Mouse (Mus musculus): ENCODE results near the gene Nt5c2. TPM values are rescaled to one million over a fixed set of nuclear protein-coding genes. Genes with fewer than 3 reads are reported as not detected.

Nt5c2 gene
- polyA plus RNA-seq, 1 experiment from 2014 or later, result 106 TPM

GRCm38 (mm10) chr19:46843030-46843429, 171.9 kb downstream of the Nt5c2 start:
- 45% methylated on average over 2 of the region's 2 CpGs for WGBS
- H3K9me3 ChIP-seq (ENCODE audit: control insufficient read depth, low read depth, low read length), result no peaks in the 10 kb centered on the region
- H3K4me2 ChIP-seq (replicated peaks; ENCODE audit: low read depth, low read length), result no peak overlapping the region
- H3K27ac ChIP-seq (ENCODE audit: low read length), result no peak overlapping the region
- no peak for ATAC-seq (ENCODE audit: insufficient number of reproducible peaks, insufficient read depth, low FRiP score, low read depth)
- no peaks in the 10 kb centered on the region for H3K27me3 ChIP-seq (ENCODE audit: control insufficient read depth, insufficient read depth, low read length)
- H3K4me3 ChIP-seq (ENCODE audit: low read depth, low read length), result no peak overlapping the region
- H3K4me1 ChIP-seq (ENCODE audit: control insufficient read depth, insufficient read depth, low read length), result no peaks in the 10 kb centered on the region
- no peak overlapping the region for H3K9ac ChIP-seq (replicated peaks; ENCODE audit: low read depth, low read length)
- H3K36me3 ChIP-seq (ENCODE audit: control insufficient read depth, insufficient read depth, low read length), result no peaks in the 10 kb centered on the region

GRCm38 (mm10) chr19:46841016-46841415, 173.9 kb downstream of the Nt5c2 start:
- Histone ChIP-seq H3K36me3 (ENCODE audit: control insufficient read depth, insufficient read depth, low read length) (no peaks in the 10 kb centered on the region), H3K4me3 (ENCODE audit: low read depth, low read length) (no peak overlapping the region), H3K4me1 (ENCODE audit: control insufficient read depth, insufficient read depth, low read length) (no peaks in the 10 kb centered on the region), H3K9me3 (ENCODE audit: control insufficient read depth, low read depth, low read length) (no peaks in the 10 kb centered on the region), H3K27me3 (ENCODE audit: control insufficient read depth, insufficient read depth, low read length) (no peaks in the 10 kb centered on the region), H3K9ac (replicated peaks; ENCODE audit: low read depth, low read length) (no peak overlapping the region), H3K4me2 (replicated peaks; ENCODE audit: low read depth, low read length) (no peak overlapping the region), H3K27ac (ENCODE audit: low read length) (no peak overlapping the region)
- ATAC-seq (ENCODE audit: insufficient number of reproducible peaks, insufficient read depth, low FRiP score, low read depth), result no peak
- 90% methylated on average over 4 of the region's 4 CpGs for WGBS

- ATAC-seq (ENCODE audit: insufficient number of reproducible peaks, insufficient read depth, low FRiP score, low read depth), result no peak
- H3K4me1 ChIP-seq (ENCODE audit: control insufficient read depth, insufficient read depth, low read length), result no peaks in the 10 kb centered on the region
- H3K9me3 ChIP-seq (ENCODE audit: control insufficient read depth, low read depth, low read length), result no peaks in the 10 kb centered on the region
- H3K4me3 ChIP-seq (ENCODE audit: low read depth, low read length), result no peak overlapping the region
- H3K4me2 ChIP-seq (replicated peaks; ENCODE audit: low read depth, low read length), result no peak overlapping the region
- no peaks in the 10 kb centered on the region for H3K36me3 ChIP-seq (ENCODE audit: control insufficient read depth, insufficient read depth, low read length)
- 85% methylated on average over 11 of the region's 11 CpGs for WGBS
- no peaks in the 10 kb centered on the region for H3K27me3 ChIP-seq (ENCODE audit: control insufficient read depth, insufficient read depth, low read length)
- no peak overlapping the region for H3K27ac ChIP-seq (ENCODE audit: low read length)
- no peak overlapping the region for H3K9ac ChIP-seq (replicated peaks; ENCODE audit: low read depth, low read length)
These were observed 177.5 kb downstream of the Nt5c2 start for GRCm38 (mm10) chr19:46837290-46838079.

DNA sequence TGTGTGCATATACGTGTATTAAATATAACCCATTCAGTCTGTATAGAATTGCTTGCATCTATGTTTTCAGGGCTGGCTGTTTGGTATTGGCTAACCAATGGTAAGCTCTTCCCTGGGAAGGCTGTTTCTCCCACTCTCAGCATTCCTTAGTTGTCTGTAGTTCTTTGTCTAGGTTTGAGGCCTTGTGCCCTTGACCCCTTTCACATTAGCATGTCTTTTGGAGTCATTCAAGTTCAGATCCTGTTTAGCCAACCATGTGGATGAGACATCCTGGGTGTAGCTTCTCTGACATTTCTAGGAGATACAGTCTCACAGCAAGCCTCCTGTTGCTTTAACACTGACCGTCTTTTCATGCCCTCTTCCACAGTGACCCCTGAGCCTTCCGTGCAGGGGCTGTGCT, 178.9 kb downstream of the Nt5c2 start:
- WGBS, result 82% methylated on average over 3 of the region's 3 CpGs
- Histone ChIP-seq H3K4me2 (replicated peaks; ENCODE audit: low read depth, low read length) (no peak overlapping the region), H3K4me3 (ENCODE audit: low read depth, low read length) (no peak overlapping the region), H3K36me3 (ENCODE audit: control insufficient read depth, insufficient read depth, low read length) (no peaks in the 10 kb centered on the region), H3K4me1 (ENCODE audit: control insufficient read depth, insufficient read depth, low read length) (no peaks in the 10 kb centered on the region), H3K9me3 (ENCODE audit: control insufficient read depth, low read depth, low read length) (no peaks in the 10 kb centered on the region), H3K9ac (replicated peaks; ENCODE audit: low read depth, low read length) (no peak overlapping the region), H3K27me3 (ENCODE audit: control insufficient read depth, insufficient read depth, low read length) (no peaks in the 10 kb centered on the region), H3K27ac (ENCODE audit: low read length) (no peak overlapping the region)
- no peak for ATAC-seq (ENCODE audit: insufficient number of reproducible peaks, insufficient read depth, low FRiP score, low read depth)

DNA sequence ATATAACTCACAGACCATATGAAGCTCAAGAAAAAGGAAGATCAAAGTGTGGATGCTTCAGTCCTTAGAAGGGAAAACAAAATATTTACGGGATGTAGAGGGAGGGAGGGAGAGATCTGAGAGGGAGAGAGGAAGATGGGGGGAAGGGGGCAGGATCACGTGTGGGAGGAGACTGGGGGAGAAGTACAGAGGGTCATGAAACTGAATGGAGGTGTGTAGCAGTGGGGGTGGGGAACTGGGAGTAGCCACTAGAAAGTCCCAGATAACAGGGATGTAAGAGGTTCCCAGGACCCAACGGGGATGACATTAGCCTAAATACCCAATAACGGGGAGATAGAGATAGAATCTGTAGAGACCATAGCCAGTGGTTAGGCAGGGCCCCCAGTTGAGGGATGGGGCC, 179.6 kb downstream of the Nt5c2 start:
- no peak for ATAC-seq (ENCODE audit: insufficient number of reproducible peaks, insufficient read depth, low FRiP score, low read depth)
- H3K27ac ChIP-seq (ENCODE audit: low read length), result no peak overlapping the region
- 67% methylated on average over 4 of the region's 4 CpGs for whole genome bisulfite sequencing

GRCm38 (mm10) chr19:46834301-46834700, 180.7 kb downstream of the Nt5c2 start:
- Histone ChIP-seq H3K4me2 (replicated peaks; ENCODE audit: low read depth, low read length) (no peak overlapping the region), H3K4me3 (ENCODE audit: low read depth, low read length) (no peak overlapping the region), H3K36me3 (ENCODE audit: control insufficient read depth, insufficient read depth, low read length) (no peaks in the 10 kb centered on the region), H3K9ac (replicated peaks; ENCODE audit: low read depth, low read length) (no peak overlapping the region), H3K4me1 (ENCODE audit: control insufficient read depth, insufficient read depth, low read length) (no peaks in the 10 kb centered on the region), H3K27ac (ENCODE audit: low read length) (no peak overlapping the region), H3K9me3 (ENCODE audit: control insufficient read depth, low read depth, low read length) (no peaks in the 10 kb centered on the region), H3K27me3 (ENCODE audit: control insufficient read depth, insufficient read depth, low read length) (no peaks in the 10 kb centered on the region)
- WGBS, result 77% methylated on average over 5 of the region's 5 CpGs
- no peak for ATAC-seq (ENCODE audit: insufficient number of reproducible peaks, insufficient read depth, low FRiP score, low read depth)

More for the DNA sequence above, 179.6 kb downstream of the Nt5c2 start:
- H3K4me1 ChIP-seq (ENCODE audit: control insufficient read depth, insufficient read depth, low read length), result no peaks in the 10 kb centered on the region
- H3K9me3 ChIP-seq (ENCODE audit: control insufficient read depth, low read depth, low read length), result no peaks in the 10 kb centered on the region
- no peak overlapping the region for H3K4me2 ChIP-seq (replicated peaks; ENCODE audit: low read depth, low read length)
- H3K9ac ChIP-seq (replicated peaks; ENCODE audit: low read depth, low read length), result no peak overlapping the region
- H3K27me3 ChIP-seq (ENCODE audit: control insufficient read depth, insufficient read depth, low read length), result no peaks in the 10 kb centered on the region
- H3K36me3 ChIP-seq (ENCODE audit: control insufficient read depth, insufficient read depth, low read length), result no peaks in the 10 kb centered on the region
- H3K4me3 ChIP-seq (ENCODE audit: low read depth, low read length), result no peak overlapping the region

Other genes with a start within 250 kb of the Nt5c2 start
- 16.0 and 18.7 TPM in 2 replicates for gene Ina, start 455 bp downstream of the Nt5c2 start, polyA plus RNA-seq (2014; fragmentation: Nextera tagmentation; extraction: Ambion mirVana)
- gene Pcgf6, start 35.8 kb upstream of the Nt5c2 start, polyA plus RNA-seq (2014; fragmentation: Nextera tagmentation; extraction: Ambion mirVana), result 22.0 and 24.0 TPM in 2 replicates
- 7.3 and 8.5 TPM in 2 replicates for gene Taf5, start 52.6 kb upstream of the Nt5c2 start, polyA plus RNA-seq (2014; fragmentation: Nextera tagmentation; extraction: Ambion mirVana)
- gene Usmg5, start 75.5 kb upstream of the Nt5c2 start, polyA plus RNA-seq (2014; fragmentation: Nextera tagmentation; extraction: Ambion mirVana), result 1,169 and 1,234 TPM in 2 replicates
- 10.0 and 11.6 TPM in 2 replicates for gene Pdcd11, start 75.6 kb upstream of the Nt5c2 start, polyA plus RNA-seq (2014; fragmentation: Nextera tagmentation; extraction: Ambion mirVana)
- gene Calhm2, start 123.1 kb upstream of the Nt5c2 start, polyA plus RNA-seq (2014; fragmentation: Nextera tagmentation; extraction: Ambion mirVana), result 2.3 and 2.5 TPM in 2 replicates
- gene Calhm1, start 129.1 kb upstream of the Nt5c2 start, polyA plus RNA-seq (2014; fragmentation: Nextera tagmentation; extraction: Ambion mirVana), result not detected in 2 replicates
- not detected in 2 replicates for gene Calhm3, start 142.6 kb upstream of the Nt5c2 start, polyA plus RNA-seq (2014; fragmentation: Nextera tagmentation; extraction: Ambion mirVana)
- 9.5 and 10.2 TPM in 2 replicates for gene Neurl1a, start 163.7 kb upstream of the Nt5c2 start, polyA plus RNA-seq (2014; fragmentation: Nextera tagmentation; extraction: Ambion mirVana)